Mouse (Mus musculus) adrenal gland, postnatal 36 days (tissue): ENCODE results near the gene Olfr1044. TPM values are rescaled to one million over a fixed set of nuclear protein-coding genes. Genes with fewer than 3 reads are reported as not detected.
"Not testable (repeated sequence)": the region's sequence is repeated elsewhere in the genome, so short reads cannot be mapped to it uniquely, and the experiment has no call there.

Experiments used
- DNase-seq, 2 experiments: peaks; one replicate each; pipeline ENCODE4 v3.0.0; 2021; ENCODE audit warnings: mixed read lengths in 1 of 2
- long read RNA-seq, 2 experiments: library from polyadenylated mRNA; stranded (forward); transcript quantifications; one replicate each; pipeline ENCODE4 v2.0.0; 2021; ENCODE audit warnings: borderline sequencing depth in 2 of 2
- total RNA-seq, 2 experiments: library from RNA; stranded (reverse); gene quantifications; 2 replicates each; pipeline ENCODE4 v1.2.3; 2021

Gene Olfr1044
- not detected for total RNA-seq
- long read RNA-seq, experiment 1, result 0 reads
- long read RNA-seq, experiment 2, result 0 reads

DNA sequence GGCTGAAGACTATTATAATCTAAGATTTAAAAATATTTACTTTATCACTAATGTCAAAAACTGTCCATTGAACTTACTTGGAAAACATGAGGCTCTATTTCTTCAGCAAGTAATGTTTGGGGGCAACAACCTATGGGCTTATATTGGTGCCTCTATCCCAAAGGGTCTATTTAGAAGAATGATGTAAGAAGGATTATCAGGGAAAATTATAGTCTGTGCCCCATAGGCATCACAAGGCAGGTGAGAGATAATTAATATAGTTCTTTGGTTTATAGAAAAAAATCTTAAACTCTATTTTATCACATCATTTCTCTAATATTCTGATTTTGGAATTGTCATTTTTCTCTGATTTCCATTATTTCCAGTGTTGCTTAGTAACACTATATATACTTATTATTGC, at the start of gene Olfr1044:
Gene Olfr1044, minus strand, starts transcription at position 101 of the 400 bp plus-strand sequence.
- DNase-seq, result no peak

GRCm38 (mm10) chr2:86219214-86219613, 41.6 kb upstream of the Olfr1044 start, which contains the start of gene Olfr1046:
Gene Olfr1046 (minus strand): TSS chr2:86219314.
- DNase-seq, result no peak

DNA sequence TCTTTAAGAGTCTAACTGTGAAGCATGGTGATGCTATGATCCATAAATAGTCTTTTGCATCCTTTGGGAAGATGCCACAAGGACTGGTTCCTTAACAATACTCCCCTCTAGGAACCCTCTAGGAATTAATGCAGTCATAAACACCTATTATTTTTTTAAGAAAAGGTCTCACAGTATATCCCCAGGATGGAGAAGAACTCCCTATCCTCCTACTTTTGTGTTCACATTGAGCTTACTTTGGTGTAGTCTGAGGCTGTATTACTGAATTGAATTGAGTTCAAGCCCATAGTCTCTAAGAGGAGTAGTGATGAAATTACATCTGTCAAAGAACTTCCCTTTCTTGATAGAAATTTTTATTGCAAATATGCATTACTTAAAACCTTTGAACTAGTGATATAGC, 25.3 kb upstream of the Olfr1044 start, which contains the start of gene Olfr1045:
Gene Olfr1045, minus strand, starts transcription at position 101 of the 400 bp plus-strand sequence.
- no peak for DNase-seq

GRCm38 (mm10) chr2:86195863-86196262, 18.2 kb upstream of the Olfr1044 start:
- no peak for DNase-seq

DNA sequence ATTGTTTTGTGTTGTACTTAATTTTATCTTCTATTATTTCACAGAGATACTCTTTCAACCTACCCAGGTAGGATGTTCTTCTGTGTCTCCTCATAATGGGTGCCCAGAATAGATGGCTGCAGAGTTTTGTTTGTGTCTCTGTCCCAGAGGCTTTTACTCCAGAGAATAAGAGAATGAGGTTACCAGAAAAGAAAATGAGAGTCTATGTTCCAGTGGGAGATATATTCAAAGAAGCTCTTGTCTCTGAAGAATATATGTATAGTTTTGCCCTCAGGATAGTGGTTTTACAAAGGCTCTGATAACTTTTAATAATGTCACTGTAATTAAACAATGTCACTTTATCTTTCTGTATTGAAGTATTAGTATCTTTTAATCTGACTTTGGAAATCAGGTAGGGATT, 8.0 kb upstream of the Olfr1044 start, which contains the start of gene Olfr52:
Gene Olfr52, minus strand, starts transcription at position 101 of the 400 bp plus-strand sequence.
- no peak for DNase-seq

- DNase-seq, result no peak
Measured at GRCm38 (mm10) chr2:86179950-86180349, 2.3 kb upstream of the Olfr1044 start.

DNA sequence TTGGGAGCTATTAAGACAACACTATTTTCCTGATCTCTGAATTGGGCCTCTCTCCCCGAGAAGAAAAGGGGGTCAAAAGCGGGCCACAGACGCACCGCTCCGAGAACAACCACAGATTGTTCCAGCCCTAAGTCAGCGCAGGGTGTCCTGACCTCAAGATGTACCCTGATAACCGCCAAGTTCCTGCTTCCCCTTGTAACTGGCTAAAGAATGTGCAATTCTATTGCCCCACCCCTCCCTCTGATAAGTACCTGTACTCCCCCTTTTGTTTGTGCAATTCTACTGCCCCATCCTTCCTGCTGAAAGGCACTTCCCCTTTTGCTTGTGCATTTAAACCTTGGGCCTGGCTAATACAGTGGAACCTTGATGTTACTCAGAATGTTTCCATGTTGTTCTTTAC, 2.2 kb downstream of the Olfr1044 start:
- not testable (repeated sequence) for DNase-seq

DNA sequence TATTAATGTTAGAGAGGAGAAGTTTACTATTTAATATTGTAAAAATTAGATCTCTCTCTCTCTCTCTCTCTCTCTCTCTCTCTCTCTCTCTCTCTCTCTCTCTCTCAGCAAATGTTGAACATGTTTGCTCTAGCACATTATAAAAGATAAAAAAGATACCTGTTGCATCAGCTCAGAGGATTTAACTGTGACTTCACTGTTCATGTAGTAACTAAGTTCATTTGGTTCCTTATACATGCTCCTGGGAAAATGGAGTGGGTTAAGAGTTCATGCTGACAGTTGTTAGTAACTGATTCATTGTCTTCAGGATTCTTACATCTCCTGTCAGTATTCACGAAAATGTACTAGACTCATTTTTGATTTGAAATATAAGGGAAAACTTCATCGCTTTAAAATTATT, 10.2 kb downstream of the Olfr1044 start, which contains the start of gene Olfr1043:
Gene Olfr1043, minus strand, starts transcription at position 101 of the 400 bp plus-strand sequence.
- no peak for DNase-seq

DNA sequence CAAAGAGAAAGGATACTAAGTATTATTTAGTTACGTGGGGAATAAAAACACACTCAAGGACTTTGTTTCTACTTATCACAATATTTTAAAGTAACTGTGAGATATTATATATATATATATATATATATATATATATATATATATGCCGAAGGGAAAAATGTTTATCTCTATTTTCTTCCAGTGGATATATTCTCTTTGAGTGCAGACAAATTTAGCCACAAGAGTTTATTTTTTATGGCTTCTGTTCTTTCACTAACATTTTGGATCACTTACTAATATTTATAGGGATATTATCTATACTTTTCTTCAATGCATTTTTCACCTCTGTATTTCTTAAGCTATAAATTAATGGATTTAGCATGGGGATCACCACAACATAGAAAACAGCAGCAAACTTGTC, 15.9 kb downstream of the Olfr1044 start, which contains the start of gene Olfr1042:
Gene Olfr1042, minus strand, starts transcription at position 101 of the 400 bp plus-strand sequence.
- DNase-seq, result no peak

GRCm38 (mm10) chr2:86146632-86147031, 31.0 kb downstream of the Olfr1044 start, which contains the start of gene Olfr1040:
Gene Olfr1040 (minus strand): TSS chr2:86146732.
- DNase-seq, result no peak

- no peak for DNase-seq
Measured at GRCm38 (mm10) chr2:86135828-86136227, 41.8 kb downstream of the Olfr1044 start, which contains the start of gene Olfr1039. Gene Olfr1039 (minus strand): TSS chr2:86135928.

Other genes with a start within 250 kb of the Olfr1044 start
- not detected for gene Olfr1028, start 227.4 kb downstream of the Olfr1044 start, total RNA-seq
- gene Olfr1029, start 203.9 kb downstream of the Olfr1044 start, total RNA-seq, result not detected
- gene Olfr1030, start 198.5 kb downstream of the Olfr1044 start, total RNA-seq, result not detected
- gene Olfr1031, start 187.5 kb downstream of the Olfr1044 start, total RNA-seq, result not detected
- gene Olfr1032, start 172.3 kb downstream of the Olfr1044 start, total RNA-seq, result not detected
- 1 to 10 TPM; 4.8 to 5.8 TPM for gene Olfr1033, start 157.2 kb downstream of the Olfr1044 start, total RNA-seq
- under 1 TPM in 1 of 2 experiments, not detected in 1; 0.33 TPM for gene Olfr1034, start 132.0 kb downstream of the Olfr1044 start, total RNA-seq
- not detected for gene Olfr1036, start 103.8 kb downstream of the Olfr1044 start, total RNA-seq
- gene Olfr1037, start 90.4 kb downstream of the Olfr1044 start, total RNA-seq, result not detected
- not detected for gene Olfr1039, start 41.9 kb downstream of the Olfr1044 start, total RNA-seq
- gene Olfr1040, start 31.1 kb downstream of the Olfr1044 start, total RNA-seq, result not detected
- gene Olfr1042, start 16.0 kb downstream of the Olfr1044 start, total RNA-seq, result not detected
- gene Olfr1043, start 10.3 kb downstream of the Olfr1044 start, total RNA-seq, result not detected
- not detected for gene Olfr52, start 7.9 kb upstream of the Olfr1044 start, total RNA-seq
- not detected for gene Olfr1045, start 25.2 kb upstream of the Olfr1044 start, total RNA-seq
- not detected for gene Olfr1046, start 41.5 kb upstream of the Olfr1044 start, total RNA-seq
- gene Olfr1047, start 53.6 kb upstream of the Olfr1044 start, total RNA-seq, result not detected
- not detected for gene Olfr1048, start 62.5 kb upstream of the Olfr1044 start, total RNA-seq
- not detected for gene Olfr1049, start 80.5 kb upstream of the Olfr1044 start, total RNA-seq
- gene Olfr1051, start 101.3 kb upstream of the Olfr1044 start, total RNA-seq, result not detected
- gene Olfr1052, start 114.6 kb upstream of the Olfr1044 start, total RNA-seq, result not detected
- not detected for gene Olfr1053, start 137.5 kb upstream of the Olfr1044 start, total RNA-seq
- gene Olfr1054, start 157.6 kb upstream of the Olfr1044 start, total RNA-seq, result not detected
- not detected for gene Olfr1055, start 172.5 kb upstream of the Olfr1044 start, total RNA-seq
- gene Olfr1056, start 184.6 kb upstream of the Olfr1044 start, total RNA-seq, result not detected
- gene Olfr1057, start 200.6 kb upstream of the Olfr1044 start, total RNA-seq, result not detected
- gene Olfr1058, start 210.7 kb upstream of the Olfr1044 start, total RNA-seq, result not detected
- gene Olfr1061, start 236.2 kb upstream of the Olfr1044 start, total RNA-seq, result not detected
- gene Olfr1062, start 248.9 kb upstream of the Olfr1044 start, total RNA-seq, result not detected